Mouse (Mus musculus) CH12.LX (cell line): ENCODE results near the gene Slc10a7. TPM values are rescaled to one million over a fixed set of nuclear protein-coding genes. Genes with fewer than 3 reads are reported as not detected.

Experiments
- DNase-seq: peaks from one replicate; pipeline ENCODE4 v3.0.0-alpha.2; 2013; ENCODE audit errors: extremely low read depth
- H3K27ac ChIP-seq: 2 replicates; pipeline ENCODE4 v1.5.1; 2012; ENCODE audit warnings: low read depth, mild to moderate bottlenecking, control low read depth, moderate library complexity; ENCODE audit not compliant: insufficient read depth
- H3K27me3 ChIP-seq: replicated peaks from 2 replicates; pipeline ENCODE3; 2012; ENCODE audit warnings: inconsistent platforms
- H3K36me3 ChIP-seq, 2 experiments: replicated peaks in 1 of 2; 2 replicates each; pipeline versions ENCODE3 to v1.6.1; 2012; ENCODE audit warnings: inconsistent platforms in 1 of 2, low read length in 1 of 2, mild to moderate bottlenecking in 1 of 2, mixed read lengths in 1 of 2, moderate library complexity in 1 of 2; ENCODE audit not compliant: control insufficient read depth in 1 of 2, insufficient read depth in 1 of 2
- H3K4me1 ChIP-seq, 2 experiments: 2 replicates each; pipeline ENCODE4 v1.6.1; 2012; ENCODE audit warnings: inconsistent platforms in 1 of 2, moderate library complexity in 1 of 2; ENCODE audit not compliant: insufficient read depth in 2 of 2, control insufficient read depth in 1 of 2
- H3K4me2 ChIP-seq: 2 replicates; pipeline ENCODE4 v1.6.1; 2012; ENCODE audit warnings: low read depth, mild to moderate bottlenecking, control low read depth; ENCODE audit not compliant: poor library complexity, insufficient read depth, severe bottlenecking
- H3K4me3 ChIP-seq, 3 experiments: fragments of 150-350 bp in 1 of 3; sonication (generic) in 1 of 3; replicated peaks in 1 of 3; 2 replicates each; pipeline versions ENCODE3 to v1.5.1; 2011 to 2012; ENCODE audit warnings: low read depth in 2 of 3, low read length in 2 of 3, mild to moderate bottlenecking in 2 of 3, moderate library complexity in 2 of 3, control low read depth in 1 of 3, improper control_type of control experiment in 1 of 3, inconsistent platforms in 1 of 3, mixed read lengths in 1 of 3; ENCODE audit not compliant: poor library complexity in 1 of 3
- H3K79me2 ChIP-seq: replicated peaks from 2 replicates; pipeline ENCODE4 v1.6.1; 2012; ENCODE audit warnings: mild to moderate bottlenecking, moderate library complexity; ENCODE audit not compliant: control insufficient read depth, poor library complexity, insufficient read depth, severe bottlenecking; ENCODE audit errors: extremely low read depth
- H3K9ac ChIP-seq: 2 replicates; pipeline ENCODE4 v1.6.1; 2012; ENCODE audit warnings: low read depth, mild to moderate bottlenecking, control low read depth, moderate library complexity; ENCODE audit not compliant: insufficient read depth
- H3K9me3 ChIP-seq: replicated peaks from 2 replicates; pipeline ENCODE3; 2012; ENCODE audit warnings: low read length, inconsistent platforms, mixed read lengths
- BHLHE40 ChIP-seq: IDR thresholded peaks from 2 replicates; pipeline ENCODE4 v1.6.1; 2011; ENCODE audit warnings: mild to moderate bottlenecking, low read depth, low read length, improper control_type of control experiment
- CHD1 ChIP-seq: IDR thresholded peaks from 2 replicates; pipeline ENCODE4 v1.6.1; 2012; ENCODE audit warnings: low read depth, low read length, improper control_type of control experiment, inconsistent platforms
- CTCF ChIP-seq, 2 experiments: IDR thresholded peaks in 1 of 2; conservative IDR thresholded peaks in 1 of 2; 2 replicates each; pipeline ENCODE4 v1.5.1; 2011 to 2012; ENCODE audit warnings: low read depth in 2 of 2, low read length in 2 of 2, improper control_type of control experiment in 1 of 2, inconsistent platforms in 1 of 2, mild to moderate bottlenecking in 1 of 2, moderate library complexity in 1 of 2
- ETS1 ChIP-seq: conservative IDR thresholded peaks from 2 replicates; pipeline ENCODE4 v1.6.1; 2012; ENCODE audit warnings: low read depth, mild to moderate bottlenecking, inconsistent platforms, low read length, improper control_type of control experiment, moderate library complexity
- GABPA ChIP-seq: IDR thresholded peaks from 2 replicates; pipeline ENCODE4 v1.6.1; 2012; ENCODE audit warnings: low read depth, low read length, improper control_type of control experiment, inconsistent platforms; ENCODE audit not compliant: insufficient replicate concordance
- IRF4 ChIP-seq: IDR thresholded peaks from 2 replicates; pipeline ENCODE4 v1.6.1; 2014; ENCODE audit warnings: low read depth, mild to moderate bottlenecking, inconsistent platforms, low read length, improper control_type of control experiment
- JUN ChIP-seq: IDR thresholded peaks from 2 replicates; pipeline ENCODE4 v1.6.1; 2011; ENCODE audit warnings: low read depth, mild to moderate bottlenecking, low read length, improper control_type of control experiment, moderate library complexity; ENCODE audit not compliant: insufficient read depth
- KAT2A ChIP-seq: IDR thresholded peaks from 2 replicates; pipeline ENCODE4 v1.6.1; 2012; ENCODE audit warnings: low read length, improper control_type of control experiment, inconsistent platforms; ENCODE audit not compliant: insufficient replicate concordance
- MAX ChIP-seq: IDR thresholded peaks from 2 replicates; pipeline ENCODE4 v1.6.1; 2011; ENCODE audit warnings: low read length, improper control_type of control experiment
- NELFE ChIP-seq: IDR thresholded peaks from 2 replicates; pipeline ENCODE4 v1.6.1; 2011; ENCODE audit warnings: low read depth, low read length, improper control_type of control experiment
- NRF1 ChIP-seq: IDR thresholded peaks from 2 replicates; pipeline ENCODE4 v1.6.1; 2014; ENCODE audit warnings: low read depth, mild to moderate bottlenecking, inconsistent platforms, low read length, improper control_type of control experiment, moderate library complexity
- PAX5 ChIP-seq: IDR thresholded peaks from 2 replicates; pipeline ENCODE4 v1.6.1; 2012; ENCODE audit warnings: low read length, inconsistent platforms, mixed read lengths
- POLR2AphosphoS2 ChIP-seq: IDR thresholded peaks from 2 replicates; pipeline ENCODE4 v1.6.1; 2011; ENCODE audit warnings: low read depth, low read length, improper control_type of control experiment
- TBP ChIP-seq: conservative IDR thresholded peaks from 2 replicates; pipeline ENCODE4 v1.6.1; 2011; ENCODE audit warnings: low read depth, low read length, improper control_type of control experiment
- UBTF ChIP-seq: IDR thresholded peaks from 2 replicates; pipeline ENCODE4 v1.6.1; 2012; ENCODE audit warnings: low read depth, mild to moderate bottlenecking, inconsistent platforms, low read length, improper control_type of control experiment, moderate library complexity
- ZC3H11A ChIP-seq: IDR thresholded peaks from 2 replicates; pipeline ENCODE4 v1.6.1; 2012; ENCODE audit warnings: low read depth, mild to moderate bottlenecking, inconsistent platforms, low read length, improper control_type of control experiment
- ZMIZ1 ChIP-seq: IDR thresholded peaks from 2 replicates; pipeline ENCODE4 v1.6.1; 2012; ENCODE audit warnings: low read depth, mild to moderate bottlenecking, inconsistent platforms, low read length, improper control_type of control experiment
- ZNF384 ChIP-seq: IDR thresholded peaks from 2 replicates; pipeline ENCODE4 v1.6.1; 2012; ENCODE audit warnings: low read depth, low read length, improper control_type of control experiment, inconsistent platforms
- dilution Hi-C: fragments of 300-500 bp; cut with MboI; formaldehyde crosslinking; loops from 2 replicates; pipeline ENCODE4 v1.14.3; 2020; ENCODE audit warnings: low sequenced_read_pairs; ENCODE audit not compliant: extremely low pct_unique_long_range_greater_than_20kb, extremely low pct_ligation_motif_present
- in situ Hi-C: fragments of 300-500 bp; cut with MboI; formaldehyde crosslinking; loops from 3 replicates; pipeline ENCODE4 v1.14.3; 2019; ENCODE audit warnings: low sequenced_read_pairs, low pct_ligation_motif_present, low pct_unique_long_range_greater_than_20kb, mixed read lengths
- polyA plus RNA-seq: library from polyadenylated mRNA; unstranded; fragments of >175 nt; gene quantifications from 2 replicates; pipeline ENCODE4 v1.2.1, GENCODE M21; 2012; ENCODE audit warnings: low read depth; ENCODE audit not compliant: insufficient read length
- total RNA-seq, 2 experiments: library from RNA; depleted of rRNA; stranded (reverse); fragments of 300-350 nt in 1 of 2; fragments of >200 nt in 1 of 2; gene quantifications; 2 replicates each; pipeline ENCODE4 v1.2.3; 2012 to 2014

The Slc10a7 gene
- total and polyA plus RNA-seq, 3 experiments: 10.8 to 20.4 (median 16.3) TPM

- Histone ChIP-seq H3K36me3 (peaks cover 0 to 21% of the 10 kb centered on the region in 2 experiments), H3K4me3 (no peak overlapping the region), H3K27me3 (no peaks in the 10 kb centered on the region), H3K79me2 (no peaks in the 10 kb centered on the region), H3K9me3 (peaks cover 4% of the 10 kb centered on the region), H3K4me1 (no peaks in the 10 kb centered on the region), H3K27ac (no peak overlapping the region)
- dilution Hi-C loops: no loop called here
- in situ Hi-C loops: loop anchor here (25.0 kb wide), 1 partner anchor 385 kb away; no protein-coding TSS in a partner anchor
- no peak for DNase-seq
- TF ChIP-seq CTCF (conservative IDR thresholded peaks at IDR 0.05 in 1 of 2, IDR thresholded peaks at IDR 0.05 in 1 of 2; ENCODE audit: low read depth in 2 of 2, low read length in 2 of 2) (no peak), KAT2A (no peak), GABPA (no peak), POLR2AphosphoS2 (no peak), ETS1 (no peak), IRF4 (no peak), JUN (no peak), NRF1 (no peak), ZNF384 (no peak), ZC3H11A (no peak), CHD1 (no peak), MAX (no peak), NELFE (no peak), UBTF (no peak)
- TF ChIP-seq, all 38 proteins: peak for 0
- Histone ChIP-seq H3K9ac (no peak overlapping the region), H3K4me2 (no peak overlapping the region)
Observed at GRCm38 (mm10) chr8:78647000-78647656, 138.0 kb downstream of the Slc10a7 start.

GRCm38 (mm10) chr8:78647846-78648245 is 138.7 kb downstream of the Slc10a7 start:
- in situ Hi-C loops: loop anchor here (25.0 kb wide), 1 partner anchor 386 kb away; no protein-coding TSS in a partner anchor
- dilution Hi-C loops: no loop called here
- no peak overlapping the region for H3K4me3 ChIP-seq
- H3K9me3 ChIP-seq: peaks cover 4% of the 10 kb centered on the region
- no peak overlapping the region for H3K27ac ChIP-seq
- peaks cover 0 to 23% of the 10 kb centered on the region in 2 experiments for H3K36me3 ChIP-seq
- no peak overlapping the region for H3K9ac ChIP-seq
- TF ChIP-seq ZMIZ1: no peak
- no peak for TF ChIP-seq KAT2A
- TF ChIP-seq TBP: no peak
- no peak for TF ChIP-seq BHLHE40
- no peak for TF ChIP-seq NRF1
- no peak for TF ChIP-seq PAX5
- H3K4me2 ChIP-seq: no peak overlapping the region
- H3K27me3 ChIP-seq: no peaks in the 10 kb centered on the region
- peaks cover 0 to 3% of the 10 kb centered on the region in 2 experiments; a peak in 1 of 4 replicates for H3K4me1 ChIP-seq
- no peak for DNase-seq
- no peaks in the 10 kb centered on the region for H3K79me2 ChIP-seq
